Mouse (Mus musculus): ENCODE results near the gene Katnal1. TPM values are rescaled to one million over a fixed set of nuclear protein-coding genes. Genes with fewer than 3 reads are reported as not detected.

Katnal1 gene
- total and polyA plus RNA-seq, 3 experiments, result 2.8 to 7.0 (median 3.2) TPM

GRCm38 (mm10) chr5:148857522-148857921, 71.6 kb downstream of the Katnal1 start:
- H3K9me3 ChIP-seq (replicated peaks; ENCODE audit: low read length), result peaks cover 2% of the 10 kb centered on the region
- TF ChIP-seq RCOR1 (conservative IDR thresholded peaks at IDR 0.05; ENCODE audit: low read depth, low read length) (no peak), MYC (IDR thresholded peaks at IDR 0.05; ENCODE audit: low read depth, low read length) (no peak), TBP (conservative IDR thresholded peaks at IDR 0.05; ENCODE audit: low read depth, low read length) (no peak), BHLHE40 (IDR thresholded peaks at IDR 0.05; ENCODE audit: low read depth, low read length) (no peak), UBTF (IDR thresholded peaks at IDR 0.05; ENCODE audit: low read depth, low read length) (no peak), RAD21 (IDR thresholded peaks at IDR 0.05; ENCODE audit: low read depth, low read length) (no peak)
- in situ Hi-C loops (cut with MboI; ENCODE audit: low pct_ligation_motif_present, low pct_unique_long_range_greater_than_20kb, low sequenced_read_pairs), result no loop called here
- dilution Hi-C loops (cut with MboI; ENCODE audit: extremely low pct_ligation_motif_present, extremely low pct_unique_long_range_greater_than_20kb, low sequenced_read_pairs), result no loop called here
- H3K36me3 ChIP-seq (replicated peaks in 1 of 2; ENCODE audit: control insufficient read depth in 1 of 2, insufficient read depth in 1 of 2, low read length in 1 of 2), result no peaks in the 10 kb centered on the region
- no peak overlapping the region for H3K9ac ChIP-seq (ENCODE audit: insufficient read depth, low read depth)
- no peak for DNase-seq (ENCODE audit: extremely low read depth)
- no peaks in the 10 kb centered on the region for H3K79me2 ChIP-seq (replicated peaks; ENCODE audit: control insufficient read depth, extremely low read depth, insufficient read depth, poor library complexity, severe bottlenecking)
- H3K27me3 ChIP-seq (replicated peaks), result no peaks in the 10 kb centered on the region
- H3K27ac ChIP-seq (ENCODE audit: insufficient read depth, low read depth), result no peak overlapping the region
- H3K4me1 ChIP-seq (ENCODE audit: control insufficient read depth in 1 of 2, insufficient read depth in 2 of 2), result peaks cover 3 to 14% of the 10 kb centered on the region in 2 experiments; a peak in 2 of 4 replicates
- no peak overlapping the region for H3K4me2 ChIP-seq (ENCODE audit: insufficient read depth, low read depth, poor library complexity, severe bottlenecking)
- no peak overlapping the region for H3K4me3 ChIP-seq (replicated peaks in 1 of 3; ENCODE audit: low read depth in 2 of 3, low read length in 2 of 3, poor library complexity in 1 of 3)

GRCm38 (mm10) chr5:148855047-148855446, 74.1 kb downstream of the Katnal1 start:
- Histone ChIP-seq H3K79me2 (replicated peaks; ENCODE audit: control insufficient read depth, extremely low read depth, insufficient read depth, poor library complexity, severe bottlenecking) (no peaks in the 10 kb centered on the region), H3K4me1 (ENCODE audit: control insufficient read depth in 1 of 2, insufficient read depth in 2 of 2) (no peaks in the 10 kb centered on the region), H3K36me3 (replicated peaks in 1 of 2; ENCODE audit: control insufficient read depth in 1 of 2, insufficient read depth in 1 of 2, low read length in 1 of 2) (no peaks in the 10 kb centered on the region), H3K27ac (ENCODE audit: insufficient read depth, low read depth) (no peak overlapping the region), H3K9me3 (replicated peaks; ENCODE audit: low read length) (peaks cover 2% of the 10 kb centered on the region), H3K27me3 (replicated peaks) (no peaks in the 10 kb centered on the region), H3K9ac (ENCODE audit: insufficient read depth, low read depth) (no peak overlapping the region), H3K4me2 (ENCODE audit: insufficient read depth, low read depth, poor library complexity, severe bottlenecking) (no peak overlapping the region), H3K4me3 (replicated peaks in 1 of 3; ENCODE audit: low read depth in 2 of 3, low read length in 2 of 3, poor library complexity in 1 of 3) (no peak overlapping the region)
- TF ChIP-seq TCF12 (IDR thresholded peaks at IDR 0.05; ENCODE audit: low read depth, low read length) (no peak), E2F4 (IDR thresholded peaks at IDR 0.05; ENCODE audit: insufficient replicate concordance, low read depth, low read length) (no peak), RAD21 (IDR thresholded peaks at IDR 0.05; ENCODE audit: low read depth, low read length) (no peak), USF1 (IDR thresholded peaks at IDR 0.05; ENCODE audit: low read depth, low read length) (no peak), ZC3H11A (IDR thresholded peaks at IDR 0.05; ENCODE audit: low read depth, low read length) (no peak), PAX5 (IDR thresholded peaks at IDR 0.05; ENCODE audit: low read length) (no peak), IRF4 (IDR thresholded peaks at IDR 0.05; ENCODE audit: low read depth, low read length) (no peak), UBTF (IDR thresholded peaks at IDR 0.05; ENCODE audit: low read depth, low read length) (no peak), JUN (IDR thresholded peaks at IDR 0.05; ENCODE audit: insufficient read depth, low read depth, low read length) (no peak), EP300 (IDR thresholded peaks at IDR 0.05; ENCODE audit: low read length) (no peak), RCOR1 (conservative IDR thresholded peaks at IDR 0.05; ENCODE audit: low read depth, low read length) (no peak), MEF2A (IDR thresholded peaks at IDR 0.05; ENCODE audit: borderline replicate concordance, low read depth, low read length) (no peak)
- DNase-seq (ENCODE audit: extremely low read depth), result no peak
- dilution Hi-C loops (cut with MboI; ENCODE audit: extremely low pct_ligation_motif_present, extremely low pct_unique_long_range_greater_than_20kb, low sequenced_read_pairs), result no loop called here
- in situ Hi-C loops (cut with MboI; ENCODE audit: low pct_ligation_motif_present, low pct_unique_long_range_greater_than_20kb, low sequenced_read_pairs), result no loop called here
